Mouse (Mus musculus) lung, embryonic 15.5 days (tissue): ENCODE results near the gene Lsm4. TPM values are rescaled to one million over a fixed set of nuclear protein-coding genes. Genes with fewer than 3 reads are reported as not detected.

ENCODE experiments used
- ATAC-seq: fragments of 200-750 bp; cut with Nextera tagmentation; 2 replicates; pipeline ENCODE4 v1.8.0; 2017; ENCODE audit warnings: moderate number of reproducible peaks, borderline replicate concordance; ENCODE audit not compliant: low FRiP score, low TSS enrichment; ENCODE audit errors: extremely low read depth
- H3K27ac ChIP-seq: fragments of 300-500 bp; sonication (generic); 2 replicates; pipeline ENCODE4 v1.5.1; 2015; ENCODE audit warnings: moderate library complexity, mild to moderate bottlenecking, inconsistent platforms
- H3K27me3 ChIP-seq: fragments of 300-500 bp; sonication (generic); 2 replicates; pipeline ENCODE4 v1.6.1; 2015; ENCODE audit warnings: inconsistent platforms
- H3K36me3 ChIP-seq: fragments of 300-500 bp; sonication (generic); 2 replicates; pipeline ENCODE4 v1.6.1; 2015; ENCODE audit warnings: inconsistent platforms
- H3K4me1 ChIP-seq: fragments of 300-500 bp; sonication (generic); 2 replicates; pipeline ENCODE4 v1.6.1; 2015; ENCODE audit warnings: inconsistent platforms
- H3K4me2 ChIP-seq: fragments of 300-500 bp; sonication (generic); 2 replicates; pipeline ENCODE4 v1.6.1; 2015; ENCODE audit warnings: inconsistent platforms, mild to moderate bottlenecking, moderate library complexity
- H3K4me3 ChIP-seq: fragments of 300-500 bp; sonication (generic); 2 replicates; pipeline ENCODE4 v1.5.1; 2015; ENCODE audit warnings: mild to moderate bottlenecking, inconsistent platforms
- H3K9ac ChIP-seq: fragments of 300-500 bp; sonication (generic); 2 replicates; pipeline ENCODE4 v1.6.1; 2015; ENCODE audit warnings: inconsistent platforms
- H3K9me3 ChIP-seq: fragments of 300-500 bp; sonication (generic); 2 replicates; pipeline ENCODE4 v1.6.1; 2016; ENCODE audit warnings: inconsistent platforms
- WGBS: fragments of 180-500 bp; shearing (Covaris S2); methylation state at CpG from one replicate; pipeline ENCODE4 v1.1.7; 2015; 5-methylcytosine and 5-hydroxymethylcytosine counted together
- polyA plus RNA-seq: library from polyadenylated mRNA; unstranded; fragments of >200 nt; fragmentation: Nextera tagmentation; extraction: Ambion mirVana; gene quantifications from 2 replicates; pipeline ENCODE4 v1.2.1, GENCODE M21; 2015

Gene Lsm4
- polyA plus RNA-seq: 268 and 320 TPM in 2 replicates

- peak within 1 kb of the TSS; percentile 96 for H3K27ac ChIP-seq
- no peaks in the 10 kb centered on the region for H3K9me3 ChIP-seq
- H3K4me2 ChIP-seq: peak within 1 kb of the TSS; percentile 78
- H3K4me1 ChIP-seq: peaks cover 26% of the 10 kb centered on the region
- peak; percentile 97 for ATAC-seq
- H3K36me3 ChIP-seq: peaks cover 13% of the 10 kb centered on the region
- H3K4me3 ChIP-seq: peak within 1 kb of the TSS; percentile 66
- WGBS: under 1% methylated on average over 60 of the region's 60 CpGs
- H3K27me3 ChIP-seq: no peaks in the 10 kb centered on the region
- H3K9ac ChIP-seq: peak within 1 kb of the TSS; percentile 66
Measured at GRCm38 (mm10) chr8:70673079-70673856, at the start of gene Lsm4. Lsm4 (plus strand) TSS chr8:70673248.

GRCm38 (mm10) chr8:70625104-70625503 lies 47.9 kb upstream of the Lsm4 start:
- Histone ChIP-seq H3K9ac (no peak overlapping the region), H3K4me3 (no peak overlapping the region), H3K27me3 (peaks cover 19% of the 10 kb centered on the region; the same call in 1 of the 2 replicates), H3K27ac (no peak overlapping the region), H3K9me3 (no peaks in the 10 kb centered on the region), H3K4me2 (no peak overlapping the region), H3K36me3 (no peaks in the 10 kb centered on the region), H3K4me1 (peaks cover 9% of the 10 kb centered on the region)
- WGBS: 10% methylated on average over 5 of the region's 5 CpGs
- ATAC-seq: no peak

GRCm38 (mm10) chr8:70627041-70627440 lies 46.0 kb upstream of the Lsm4 start:
- no peak overlapping the region for H3K4me3 ChIP-seq
- H3K4me1 ChIP-seq: peaks cover 28% of the 10 kb centered on the region
- H3K9ac ChIP-seq: no peak overlapping the region
- no peaks in the 10 kb centered on the region for H3K9me3 ChIP-seq
- no peaks in the 10 kb centered on the region for H3K36me3 ChIP-seq
- no peak overlapping the region for H3K4me2 ChIP-seq
- WGBS: 87% methylated on average over 5 of the region's 5 CpGs
- peaks cover 9% of the 10 kb centered on the region; the same call in 1 of the 2 replicates for H3K27me3 ChIP-seq
- ATAC-seq: no peak
- no peak overlapping the region for H3K27ac ChIP-seq

GRCm38 (mm10) chr8:70628986-70629490 lies 44.0 kb upstream of the Lsm4 start:
- Histone ChIP-seq H3K27me3 (0 out of 2 replicates have a peak, but pooled peaks cover 3% of the 10 kb centered on the region), H3K9ac (peak overlapping the region; percentile 34; the same call in 1 of the 2 replicates), H3K4me3 (peak overlapping the region; percentile 49; the same call in 1 of the 2 replicates), H3K9me3 (no peaks in the 10 kb centered on the region), H3K36me3 (no peaks in the 10 kb centered on the region), H3K4me2 (peak overlapping the region; percentile 81), H3K27ac (peak overlapping the region; percentile 25; the same call in 1 of the 2 replicates), H3K4me1 (peaks cover 35% of the 10 kb centered on the region)
- 51% methylated on average over 7 of the region's 7 CpGs for WGBS
- ATAC-seq: no peak

GRCm38 (mm10) chr8:70629574-70630531 lies 43.2 kb upstream of the Lsm4 start:
- Histone ChIP-seq H3K27ac (peak overlapping the region; percentile 25; the same call in 1 of the 2 replicates), H3K36me3 (no peaks in the 10 kb centered on the region), H3K4me2 (peak overlapping the region; percentile 81), H3K27me3 (0 out of 2 replicates have a peak, but pooled peaks cover 3% of the 10 kb centered on the region), H3K9me3 (no peaks in the 10 kb centered on the region), H3K4me3 (peak overlapping the region; percentile 49), H3K9ac (peak overlapping the region; percentile 34), H3K4me1 (peaks cover 42% of the 10 kb centered on the region)
- 3% methylated on average over 60 of the region's 60 CpGs for WGBS
- ATAC-seq: peak; percentile 89

GRCm38 (mm10) chr8:70630532-70631381 lies 42.3 kb upstream of the Lsm4 start:
- H3K4me3 ChIP-seq: no peak overlapping the region; the same call in 1 of the 2 replicates
- H3K36me3 ChIP-seq: no peaks in the 10 kb centered on the region
- H3K27me3 ChIP-seq: 0 out of 2 replicates have a peak, but pooled peaks cover 3% of the 10 kb centered on the region
- WGBS: 11% methylated on average over 22 of the region's 22 CpGs
- ATAC-seq: peak; percentile 51; the same call in 1 of the 2 replicates
- no peak overlapping the region for H3K27ac ChIP-seq
- 0 out of 2 replicates have a peak overlapping the region, but pooled peaks have one; percentile 33 for H3K9ac ChIP-seq
- no peaks in the 10 kb centered on the region for H3K9me3 ChIP-seq
- peaks cover 42% of the 10 kb centered on the region for H3K4me1 ChIP-seq
- H3K4me2 ChIP-seq: peak overlapping the region; percentile 81

GRCm38 (mm10) chr8:70631436-70631835 lies 41.6 kb upstream of the Lsm4 start:
- Histone ChIP-seq H3K36me3 (no peaks in the 10 kb centered on the region), H3K4me1 (peaks cover 42% of the 10 kb centered on the region), H3K9ac (no peak overlapping the region), H3K9me3 (no peaks in the 10 kb centered on the region), H3K27me3 (0 out of 2 replicates have a peak, but pooled peaks cover 3% of the 10 kb centered on the region), H3K27ac (no peak overlapping the region), H3K4me3 (no peak overlapping the region; the same call in 1 of the 2 replicates), H3K4me2 (peak overlapping the region; percentile 81; the same call in 1 of the 2 replicates)
- WGBS: 11% methylated on average over 17 of the region's 24 CpGs
- no peak for ATAC-seq

- Histone ChIP-seq H3K36me3 (no peaks in the 10 kb centered on the region), H3K27me3 (0 out of 2 replicates have a peak, but pooled peaks cover 3% of the 10 kb centered on the region), H3K9me3 (no peaks in the 10 kb centered on the region), H3K9ac (no peak within 1 kb of the TSS), H3K4me3 (no peak within 1 kb of the TSS; the same call in 1 of the 2 replicates), H3K4me1 (peaks cover 42% of the 10 kb centered on the region), H3K27ac (no peak within 1 kb of the TSS), H3K4me2 (peak within 1 kb of the TSS; percentile 81; the same call in 1 of the 2 replicates)
- 67% methylated on average over 6 of the region's 6 CpGs for WGBS
- ATAC-seq: no peak
Measured at GRCm38 (mm10) chr8:70632346-70632892, 40.6 kb upstream of the Lsm4 start, which contains the start of gene Gdf15. Gdf15 (minus strand) TSS chr8:70632456.

- ATAC-seq: no peak
- Histone ChIP-seq H3K4me3 (no peak overlapping the region), H3K4me2 (no peak overlapping the region), H3K27ac (no peak overlapping the region), H3K36me3 (no peaks in the 10 kb centered on the region), H3K9ac (no peak overlapping the region), H3K4me1 (peaks cover 42% of the 10 kb centered on the region), H3K27me3 (0 out of 2 replicates have a peak, but pooled peaks cover 3% of the 10 kb centered on the region), H3K9me3 (no peaks in the 10 kb centered on the region)
- WGBS: 32% methylated on average over 6 of the region's 6 CpGs
Measured at GRCm38 (mm10) chr8:70634066-70634465, 39.0 kb upstream of the Lsm4 start.

GRCm38 (mm10) chr8:70635527-70635926 lies 37.5 kb upstream of the Lsm4 start:
- Histone ChIP-seq H3K9me3 (no peaks in the 10 kb centered on the region), H3K4me1 (peaks cover 29% of the 10 kb centered on the region), H3K27ac (no peak overlapping the region), H3K4me3 (no peak overlapping the region), H3K27me3 (0 out of 2 replicates have a peak, but pooled peaks cover 3% of the 10 kb centered on the region), H3K9ac (no peak overlapping the region), H3K4me2 (no peak overlapping the region), H3K36me3 (no peaks in the 10 kb centered on the region)
- ATAC-seq: no peak
- WGBS: 82% methylated on average over 6 of the region's 6 CpGs
